Mouse (Mus musculus) heart, postnatal 0 days (tissue): ENCODE data around the gene Rars.

Experiments
- CTCF ChIP-seq: IDR thresholded peaks from 2 replicates; pipeline ENCODE4 v1.5.1; 2016; ENCODE audit warnings: antibody characterized with exemption, control low read depth, low read depth
- EP300 ChIP-seq: IDR thresholded peaks from 2 replicates; pipeline ENCODE4 v1.6.1; 2016; ENCODE audit warnings: antibody characterized with exemption, low read depth

- TF ChIP-seq CTCF: no peak
- TF ChIP-seq EP300: no peak
Observed at GRCm38 (mm10) chr11:35855567-35855966, 21.3 kb upstream of the Rars start.
